15 mouse cellular contexts compared by ENCODE assay signal in genomic region chr3:79249955-79250354, GRCm38 (mm10). TPM values are rescaled to one million over a fixed set of nuclear protein-coding genes. Genes with fewer than 3 reads are reported as not detected.
A peak's percentile ranks its signal among the peaks of the same experiment; 100 is the strongest.
DNase-seq lines count a peak whose midpoint lies in the region; TF ChIP-seq lines count a peak whose summit lies in the region.
"Had no signal": no experiment of that assay in that cellular context is flagged by ENCODE, and none has a peak within 500 bp of the region (broad histone marks: within the 10 kb centered on the region; RNA-seq: fewer than 3 reads in every experiment).

No protein-coding gene starts in this region.

- H3K27ac ChIP-seq in cerebellum, adult 2 months (ENCODE audit: insufficient read depth, low read length), result no peak overlapping the region
- H3K27ac ChIP-seq: heart, embryonic 15.5 days; hindbrain, embryonic 14.5 days; midbrain, embryonic 10.5 days; neural tube, embryonic 12.5 days had no signal

- no peak for TF ChIP-seq POLR2A in cerebellum, adult 2 months (IDR thresholded peaks at IDR 0.05; ENCODE audit: borderline replicate concordance, insufficient read depth, low read length)

- 8% methylated on average over 1 of the region's 1 CpGs for WGBS in cerebellum, adult 2 months

- no peak for TF ChIP-seq CTCF in cerebellum, adult 2 months (IDR thresholded peaks at IDR 0.05; ENCODE audit: borderline replicate concordance, insufficient read depth, low read depth, low read length)

- no peaks in the 10 kb centered on the region for H3K27me3 ChIP-seq in cerebellum, adult 2 months (ENCODE audit: control insufficient read depth, insufficient read depth, low read length)
- H3K27me3 ChIP-seq: heart, embryonic 15.5 days; neural tube, embryonic 12.5 days had no signal

- peak; percentile 39 to 65 for DNase-seq in cerebellum, adult 2 months
- DNase-seq in cerebellum, postnatal 4 days (ENCODE audit: low spot score in 2 of 2), result no peak
- peak; percentile 16 for DNase-seq in 3134 (ENCODE audit: extremely low read depth, insufficient read length, low spot score)
- peak; percentile 66 to 90 for DNase-seq in frontal cortex, postnatal 36 days (ENCODE audit: low spot score in 2 of 2)
- DNase-seq in left cerebral cortex, postnatal 25 days (ENCODE audit: low spot score in 2 of 2), result peak; percentile 79 to 94
- no peak for DNase-seq in ovary, postnatal 36 days (ENCODE audit: low spot score)
- DNase-seq in thymus, postnatal 25 days, result no peak
- no peak for DNase-seq in gastrocnemius, postnatal 25 days
- DNase-seq: gastrocnemius, postnatal 14 days; kidney, adult 2 months; retina, postnatal 1 day had no signal

- H3K4me3 ChIP-seq in cerebellum, adult 2 months (replicated peaks; ENCODE audit: insufficient read depth, low read depth, low read length), result no peak overlapping the region
- H3K4me3 ChIP-seq: heart, embryonic 15.5 days; midbrain, embryonic 10.5 days; neural tube, embryonic 12.5 days had no signal

- H3K4me1 ChIP-seq in cerebellum, adult 2 months (ENCODE audit: control insufficient read depth, insufficient read depth, low read length), result peaks cover 19% of the 10 kb centered on the region
- H3K4me1 ChIP-seq: neural tube, embryonic 12.5 days had no signal

- intact Hi-C loops in left cerebral cortex, postnatal 25 days (cut with DNase I), result no loop called here

RNA-seq across cellular contexts. Expression of gene Rapgef2, which starts 36.4 kb away (rescaled TPM):
- 29.3 and 30.5 TPM in 2 replicates for polyA plus RNA-seq in cerebellum, adult 2 months (2012; rRNA removed)
- 100 to 1,000 TPM; 120 to 126 TPM for total RNA-seq in left cerebral cortex, postnatal 25 days (2021)
- 10 to 100 TPM; 13.5 to 20.6 TPM for total RNA-seq in gastrocnemius, postnatal 25 days (2021)

Comparison
In these comparisons a context has a peak if more than half of its experiments do, and no peak if none do; other contexts are left out.
1. DNase-seq: peak in cerebellum, adult 2 months (2 of 2), 3134 (single experiment), frontal cortex, postnatal 36 days (2 of 2) and left cerebral cortex, postnatal 25 days (2 of 2); none in cerebellum, postnatal 4 days (0 of 2), ovary, postnatal 36 days (single experiment), thymus, postnatal 25 days (single experiment) and gastrocnemius, postnatal 25 days (single experiment).
2. RNA of gene Rapgef2, which starts 36.4 kb away (total RNA-seq): 120 to 126 TPM in left cerebral cortex, postnatal 25 days; 13.5 to 20.6 TPM in gastrocnemius, postnatal 25 days; every median in the first group is over 4 times any median in the second.